Mouse (Mus musculus): ENCODE data around the gene Cldn14. TPM values are rescaled to one million over a fixed set of nuclear protein-coding genes. Genes with fewer than 3 reads are reported as not detected.

Cldn14 gene
- polyA plus RNA-seq, 1 experiment from 2014 or later: not detected

DNA sequence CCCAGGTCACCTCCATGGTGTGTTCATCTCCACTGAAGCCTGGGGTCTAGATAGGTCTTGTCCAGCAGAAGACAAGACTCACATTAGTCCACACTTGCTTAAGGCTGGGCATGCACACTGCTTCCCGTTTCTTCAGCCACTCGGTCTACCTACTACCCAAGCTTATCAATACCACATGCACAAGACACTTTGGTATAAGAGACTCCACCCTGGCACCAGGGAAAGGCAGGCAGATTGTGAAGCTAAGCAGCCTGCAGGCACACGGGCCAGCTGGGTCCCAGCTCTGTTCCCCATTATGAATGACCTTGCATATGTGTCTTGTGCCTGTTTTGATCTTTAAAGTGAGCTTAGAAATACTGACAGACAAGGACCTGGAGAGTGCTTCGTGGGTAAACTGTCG, 719 bp upstream of the Cldn14 start:
- no peak overlapping the region for H3K27ac ChIP-seq (replicated peaks in 1 of 2; ENCODE audit: control insufficient read depth in 1 of 2, insufficient read depth in 1 of 2, low read depth in 2 of 2, low read length in 2 of 2)
- ATAC-seq (ENCODE audit: insufficient number of reproducible peaks, insufficient read depth, low FRiP score, low read depth): no peak
- no peak overlapping the region for H3K4me2 ChIP-seq (ENCODE audit: low read length)
- H3K36me3 ChIP-seq (ENCODE audit: control insufficient read depth, insufficient read depth, low read length): no peaks in the 10 kb centered on the region
- H3K27me3 ChIP-seq (ENCODE audit: control insufficient read depth, insufficient read depth, low read length): no peaks in the 10 kb centered on the region
- H3K4me1 ChIP-seq (ENCODE audit: control insufficient read depth in 2 of 2, insufficient read depth in 2 of 2, low read length in 2 of 2): peaks cover 0 to 2% of the 10 kb centered on the region in 2 experiments; a peak in 1 of 4 replicates
- H3K9me3 ChIP-seq (ENCODE audit: control insufficient read depth, low read length): no peaks in the 10 kb centered on the region
- no peak overlapping the region for H3K9ac ChIP-seq (ENCODE audit: low read length)
- 71% methylated on average over 5 of the region's 5 CpGs for WGBS
- H3K4me3 ChIP-seq (ENCODE audit: control insufficient read depth in 1 of 2, insufficient read depth in 1 of 2, low read depth in 1 of 2, low read length in 2 of 2): no peak overlapping the region

DNA sequence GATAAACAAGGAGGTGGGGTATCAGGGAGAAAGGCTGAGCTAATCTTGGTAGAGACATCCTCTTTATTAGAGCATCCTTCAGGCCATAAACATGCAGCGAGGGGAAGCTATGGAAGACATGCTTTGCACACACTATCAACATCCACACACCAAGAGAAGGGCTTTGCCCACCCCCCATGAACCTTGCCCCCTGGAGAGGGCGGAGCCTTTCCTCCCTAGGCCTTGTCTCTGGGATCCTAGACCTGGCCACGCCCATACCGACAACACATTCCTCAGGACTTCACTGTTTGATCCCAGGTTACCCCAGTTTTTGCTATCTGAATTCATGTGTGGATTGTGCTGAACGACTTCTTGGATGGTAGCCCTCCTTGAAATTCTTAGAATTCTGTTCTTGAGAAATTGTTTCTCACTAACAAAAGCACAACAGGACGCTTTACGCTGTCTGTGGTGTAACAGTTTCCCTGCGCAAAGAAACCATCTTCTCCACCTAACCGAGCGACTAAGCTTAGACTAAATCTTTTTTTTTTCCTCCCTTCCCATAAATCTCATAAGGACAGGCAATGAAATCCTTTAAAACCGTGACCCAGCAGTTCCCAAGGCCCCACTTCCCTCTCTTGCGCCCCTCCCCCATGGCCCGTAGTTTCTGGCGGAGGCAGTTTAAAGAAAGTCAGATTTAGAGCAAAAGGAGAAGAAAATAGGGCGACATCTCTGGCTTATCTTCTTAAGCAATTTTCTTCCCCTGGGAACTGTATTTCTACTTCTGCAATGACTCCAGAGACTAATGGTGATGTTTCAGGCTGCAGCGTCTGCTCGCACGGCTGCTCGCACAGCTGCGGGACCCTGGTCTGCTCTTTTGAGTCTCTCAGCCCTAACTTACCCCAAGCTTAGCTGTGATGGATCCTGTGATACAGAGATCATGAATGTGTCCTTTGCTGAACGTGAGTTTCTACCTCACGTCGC, 1.7 kb downstream of the Cldn14 start:
- no peak overlapping the region for H3K4me3 ChIP-seq (ENCODE audit: control insufficient read depth in 1 of 2, insufficient read depth in 1 of 2, low read depth in 1 of 2, low read length in 2 of 2)
- H3K9me3 ChIP-seq (ENCODE audit: control insufficient read depth, low read length): no peaks in the 10 kb centered on the region
- H3K27me3 ChIP-seq (ENCODE audit: control insufficient read depth, insufficient read depth, low read length): no peaks in the 10 kb centered on the region
- H3K4me2 ChIP-seq (ENCODE audit: low read length): no peak overlapping the region
- peaks cover 0 to 2% of the 10 kb centered on the region in 2 experiments; a peak in 1 of 4 replicates for H3K4me1 ChIP-seq (ENCODE audit: control insufficient read depth in 2 of 2, insufficient read depth in 2 of 2, low read length in 2 of 2)
- no peak overlapping the region for H3K27ac ChIP-seq (replicated peaks in 1 of 2; ENCODE audit: control insufficient read depth in 1 of 2, insufficient read depth in 1 of 2, low read depth in 2 of 2, low read length in 2 of 2)
- no peak overlapping the region for H3K9ac ChIP-seq (ENCODE audit: low read length)
- WGBS: 62% methylated on average over 23 of the region's 23 CpGs
- ATAC-seq (ENCODE audit: insufficient number of reproducible peaks, insufficient read depth, low FRiP score, low read depth): no peak
- H3K36me3 ChIP-seq (ENCODE audit: control insufficient read depth, insufficient read depth, low read length): no peaks in the 10 kb centered on the region

DNA sequence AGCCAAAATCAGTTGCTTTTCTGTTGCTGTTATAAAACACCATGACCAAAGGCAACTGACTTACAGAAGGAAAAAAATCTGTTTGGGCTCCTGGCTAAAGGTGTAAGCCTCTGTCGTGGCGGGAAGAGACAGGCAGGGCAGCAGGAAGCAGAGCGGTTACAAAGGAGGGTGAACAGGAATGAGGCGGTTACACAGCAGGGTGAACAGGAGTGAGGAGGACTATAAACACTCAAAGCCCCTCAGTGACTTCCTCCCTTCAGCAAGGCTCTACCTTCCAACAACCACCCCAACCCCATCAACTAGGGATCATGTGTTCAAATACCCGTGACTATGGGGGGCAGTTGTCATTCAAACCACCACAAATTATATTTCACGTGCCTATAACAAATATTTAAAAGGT, 5.2 kb downstream of the Cldn14 start:
- 80% methylated on average over 6 of the region's 6 CpGs for WGBS

DNA sequence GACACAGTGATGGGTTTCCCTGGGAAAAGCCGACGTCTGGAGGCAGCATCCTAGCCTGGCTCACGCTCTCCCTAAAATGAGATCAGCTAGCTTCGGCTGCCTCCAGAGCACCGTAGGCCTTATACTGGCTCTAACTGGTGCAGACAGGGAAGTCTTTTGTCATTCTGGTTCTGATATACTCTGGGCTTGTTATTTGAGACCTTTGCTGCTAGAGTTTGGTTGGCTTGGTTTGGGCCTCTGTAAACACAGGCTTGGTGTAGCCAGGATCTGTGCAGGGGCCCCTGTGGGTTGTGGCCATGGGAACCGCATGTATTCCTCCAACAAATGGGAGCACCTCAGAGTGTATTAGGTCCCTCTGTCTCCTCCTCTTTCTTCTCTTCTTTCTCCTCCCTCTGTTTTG, 7.3 kb downstream of the Cldn14 start:
- H3K9ac ChIP-seq (ENCODE audit: low read length): no peak overlapping the region
- WGBS: 83% methylated on average over 6 of the region's 6 CpGs

More for the DNA sequence above, 5.2 kb downstream of the Cldn14 start:
- H3K4me2 ChIP-seq (ENCODE audit: low read length): no peak overlapping the region
- H3K27ac ChIP-seq (replicated peaks in 1 of 2; ENCODE audit: control insufficient read depth in 1 of 2, insufficient read depth in 1 of 2, low read depth in 2 of 2, low read length in 2 of 2): no peak overlapping the region
- no peak overlapping the region for H3K9ac ChIP-seq (ENCODE audit: low read length)
- peaks cover 0 to 2% of the 10 kb centered on the region in 2 experiments; a peak in 1 of 4 replicates for H3K4me1 ChIP-seq (ENCODE audit: control insufficient read depth in 2 of 2, insufficient read depth in 2 of 2, low read length in 2 of 2)
- H3K4me3 ChIP-seq (ENCODE audit: control insufficient read depth in 1 of 2, insufficient read depth in 1 of 2, low read depth in 1 of 2, low read length in 2 of 2): no peak overlapping the region
- no peaks in the 10 kb centered on the region for H3K9me3 ChIP-seq (ENCODE audit: control insufficient read depth, low read length)
- no peaks in the 10 kb centered on the region for H3K27me3 ChIP-seq (ENCODE audit: control insufficient read depth, insufficient read depth, low read length)
- ATAC-seq (ENCODE audit: insufficient number of reproducible peaks, insufficient read depth, low FRiP score, low read depth): no peak
- no peaks in the 10 kb centered on the region for H3K36me3 ChIP-seq (ENCODE audit: control insufficient read depth, insufficient read depth, low read length)

DNA sequence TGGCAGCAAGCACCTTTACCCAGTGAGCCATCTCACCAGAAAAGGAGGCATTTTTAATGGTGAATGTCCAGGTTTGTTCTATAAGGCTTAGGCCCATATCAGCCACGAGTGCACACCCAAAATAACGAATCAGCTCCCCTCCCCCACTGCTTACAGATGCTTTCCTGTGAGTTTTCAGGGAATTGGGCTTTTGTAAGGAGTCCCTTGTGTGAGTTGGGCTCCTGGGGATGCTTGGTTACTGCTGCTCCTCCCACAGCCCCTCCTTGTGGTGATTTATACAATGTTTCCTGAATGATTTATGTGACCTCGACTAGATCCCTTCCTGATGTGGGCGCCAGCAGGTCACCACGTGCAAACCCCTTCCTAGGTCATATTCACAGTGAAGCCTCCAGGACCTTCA, 9.7 kb downstream of the Cldn14 start:
- Histone ChIP-seq H3K27me3 (ENCODE audit: control insufficient read depth, insufficient read depth, low read length) (no peaks in the 10 kb centered on the region), H3K4me1 (ENCODE audit: control insufficient read depth in 2 of 2, insufficient read depth in 2 of 2, low read length in 2 of 2) (peaks cover 0 to 3% of the 10 kb centered on the region in 2 experiments; a peak in 1 of 4 replicates), H3K4me2 (ENCODE audit: low read length) (no peak overlapping the region), H3K9ac (ENCODE audit: low read length) (no peak overlapping the region), H3K4me3 (ENCODE audit: control insufficient read depth in 1 of 2, insufficient read depth in 1 of 2, low read depth in 1 of 2, low read length in 2 of 2) (no peak overlapping the region), H3K9me3 (ENCODE audit: control insufficient read depth, low read length) (no peaks in the 10 kb centered on the region), H3K27ac (replicated peaks in 1 of 2; ENCODE audit: control insufficient read depth in 1 of 2, insufficient read depth in 1 of 2, low read depth in 2 of 2, low read length in 2 of 2) (no peak overlapping the region), H3K36me3 (ENCODE audit: control insufficient read depth, insufficient read depth, low read length) (no peaks in the 10 kb centered on the region)
- no peak for ATAC-seq (ENCODE audit: insufficient number of reproducible peaks, insufficient read depth, low FRiP score, low read depth)
- WGBS: 62% methylated on average over 5 of the region's 5 CpGs

More for the DNA sequence above, 7.3 kb downstream of the Cldn14 start:
- Histone ChIP-seq H3K4me1 (ENCODE audit: control insufficient read depth in 2 of 2, insufficient read depth in 2 of 2, low read length in 2 of 2) (no peaks in the 10 kb centered on the region; a peak in 1 of 4 replicates), H3K9me3 (ENCODE audit: control insufficient read depth, low read length) (no peaks in the 10 kb centered on the region), H3K27me3 (ENCODE audit: control insufficient read depth, insufficient read depth, low read length) (no peaks in the 10 kb centered on the region), H3K27ac (replicated peaks in 1 of 2; ENCODE audit: control insufficient read depth in 1 of 2, insufficient read depth in 1 of 2, low read depth in 2 of 2, low read length in 2 of 2) (no peak overlapping the region), H3K36me3 (ENCODE audit: control insufficient read depth, insufficient read depth, low read length) (no peaks in the 10 kb centered on the region), H3K4me3 (ENCODE audit: control insufficient read depth in 1 of 2, insufficient read depth in 1 of 2, low read depth in 1 of 2, low read length in 2 of 2) (no peak overlapping the region), H3K4me2 (ENCODE audit: low read length) (no peak overlapping the region)
- no peak for ATAC-seq (ENCODE audit: insufficient number of reproducible peaks, insufficient read depth, low FRiP score, low read depth)

DNA sequence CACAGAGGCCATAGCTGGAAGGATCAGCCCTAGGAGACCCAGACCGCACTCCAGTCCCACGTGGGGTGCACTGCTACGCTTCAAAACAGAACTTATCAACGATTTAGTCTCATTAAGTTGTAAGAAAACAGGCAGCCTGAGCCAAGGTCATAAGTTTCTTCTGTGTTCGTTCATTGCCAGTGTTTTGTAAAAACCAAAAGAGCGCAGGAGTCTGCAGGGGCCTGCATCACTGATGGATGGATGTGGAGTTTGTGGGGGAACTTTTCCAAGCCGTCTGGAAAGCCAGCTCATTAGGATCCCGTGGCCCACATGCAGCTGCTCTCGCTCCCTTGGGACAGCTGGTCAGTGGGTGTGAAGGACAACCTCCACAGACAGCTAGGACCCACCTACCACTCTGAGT, 25.1 kb downstream of the Cldn14 start:
- H3K4me2 ChIP-seq (ENCODE audit: low read length): no peak overlapping the region
- H3K27me3 ChIP-seq (ENCODE audit: control insufficient read depth, insufficient read depth, low read length): no peaks in the 10 kb centered on the region
- WGBS: 66% methylated on average over 9 of the region's 9 CpGs
- H3K4me1 ChIP-seq (ENCODE audit: control insufficient read depth in 2 of 2, insufficient read depth in 2 of 2, low read length in 2 of 2): no peaks in the 10 kb centered on the region
- no peaks in the 10 kb centered on the region for H3K9me3 ChIP-seq (ENCODE audit: control insufficient read depth, low read length)
- no peaks in the 10 kb centered on the region for H3K36me3 ChIP-seq (ENCODE audit: control insufficient read depth, insufficient read depth, low read length)
- H3K4me3 ChIP-seq (ENCODE audit: control insufficient read depth in 1 of 2, insufficient read depth in 1 of 2, low read depth in 1 of 2, low read length in 2 of 2): no peak overlapping the region
- no peak for ATAC-seq (ENCODE audit: insufficient number of reproducible peaks, insufficient read depth, low FRiP score, low read depth)
- H3K9ac ChIP-seq (ENCODE audit: low read length): no peak overlapping the region
- no peak overlapping the region for H3K27ac ChIP-seq (replicated peaks in 1 of 2; ENCODE audit: control insufficient read depth in 1 of 2, insufficient read depth in 1 of 2, low read depth in 2 of 2, low read length in 2 of 2)

DNA sequence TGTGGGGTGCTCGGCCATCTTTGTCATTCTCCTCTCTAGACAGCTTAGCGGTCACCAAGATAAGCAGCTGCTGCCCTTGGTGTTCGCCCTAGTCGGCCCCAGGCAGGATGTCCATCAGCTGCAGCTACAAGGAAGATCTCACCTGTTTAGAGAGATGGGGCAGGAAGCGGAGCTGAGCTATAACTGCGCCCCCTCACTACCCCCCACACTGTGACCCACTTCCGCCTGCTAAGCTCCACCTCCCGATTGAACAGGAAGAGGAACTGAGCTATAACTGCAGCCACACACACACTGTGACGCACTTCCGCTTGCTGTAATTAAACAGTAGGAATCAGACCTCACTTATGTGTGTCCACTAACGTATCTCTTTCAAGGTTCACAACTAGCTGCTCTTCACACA, 26.3 kb downstream of the Cldn14 start:
- Histone ChIP-seq H3K27me3 (ENCODE audit: control insufficient read depth, insufficient read depth, low read length) (no peaks in the 10 kb centered on the region), H3K27ac (replicated peaks in 1 of 2; ENCODE audit: control insufficient read depth in 1 of 2, insufficient read depth in 1 of 2, low read depth in 2 of 2, low read length in 2 of 2) (no peak overlapping the region), H3K4me2 (ENCODE audit: low read length) (no peak overlapping the region), H3K9me3 (ENCODE audit: control insufficient read depth, low read length) (no peaks in the 10 kb centered on the region), H3K4me3 (ENCODE audit: control insufficient read depth in 1 of 2, insufficient read depth in 1 of 2, low read depth in 1 of 2, low read length in 2 of 2) (no peak overlapping the region), H3K9ac (ENCODE audit: low read length) (no peak overlapping the region), H3K4me1 (ENCODE audit: control insufficient read depth in 2 of 2, insufficient read depth in 2 of 2, low read length in 2 of 2) (no peaks in the 10 kb centered on the region), H3K36me3 (ENCODE audit: control insufficient read depth, insufficient read depth, low read length) (no peaks in the 10 kb centered on the region)
- no peak for ATAC-seq (ENCODE audit: insufficient number of reproducible peaks, insufficient read depth, low FRiP score, low read depth)
- 75% methylated on average over 11 of the region's 11 CpGs for WGBS

Data from heart, embryonic 14.5 days (tissue).